In the genomic region with DNA sequence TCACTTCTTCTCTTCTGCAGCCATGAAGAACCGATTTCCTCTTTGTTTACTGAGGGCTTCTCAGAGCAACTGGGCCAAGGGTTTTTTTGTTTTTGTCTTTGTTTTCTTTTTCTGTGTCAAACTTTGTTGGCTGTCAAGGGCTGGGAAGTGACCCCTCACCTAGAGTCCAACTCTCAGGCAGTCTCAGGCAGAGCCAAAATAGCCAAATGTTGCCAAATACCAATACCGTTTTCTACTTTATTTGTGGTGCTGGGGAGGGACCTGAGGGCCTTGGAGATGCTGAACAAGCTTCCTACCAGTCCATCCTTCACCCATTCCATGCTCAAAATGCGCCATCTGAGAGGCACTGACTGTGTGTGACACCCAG, we compare ENCODE assay signal across 9 mouse cellular contexts. TPM values are rescaled to one million over a fixed set of nuclear protein-coding genes. Genes with fewer than 3 reads are reported as not detected.
A peak's percentile ranks its signal among the peaks of the same experiment; 100 is the strongest.
DNase-seq lines count a peak whose midpoint lies in the region; ATAC-seq and TF ChIP-seq lines count a peak whose summit lies in the region.
"Had no signal": no experiment of that assay in that cellular context is flagged by ENCODE, and none has a peak within 500 bp of the region (broad histone marks: within the 10 kb centered on the region; RNA-seq: fewer than 3 reads in every experiment).

No protein-coding gene starts in this region.

- peak overlapping the region; percentile 90; the same call in 1 of the 2 replicates for H3K27ac ChIP-seq in kidney, embryonic 16.5 days (ENCODE audit: low read length)
- peak overlapping the region; percentile 96 for H3K27ac ChIP-seq in brown adipose tissue, adult 24 weeks (replicated peaks; ENCODE audit: low read depth, low read length)
- peak overlapping the region; percentile 71 for H3K27ac ChIP-seq in forebrain, postnatal 0 days (ENCODE audit: low read depth, low read length)
- peak overlapping the region; percentile 78 for H3K27ac ChIP-seq in midbrain, embryonic 12.5 days (replicated peaks)

- no peak overlapping the region for H3K4me2 ChIP-seq in kidney, embryonic 16.5 days (replicated peaks; ENCODE audit: low read depth, low read length)
- no peak overlapping the region for H3K4me2 ChIP-seq in forebrain, postnatal 0 days (ENCODE audit: low read depth)
- H3K4me2 ChIP-seq in midbrain, embryonic 12.5 days (replicated peaks): no peak overlapping the region

- no peak for ATAC-seq in kidney, embryonic 16.5 days (ENCODE audit: low FRiP score, low TSS enrichment)
- ATAC-seq in forebrain, postnatal 0 days: no peak
- no peak for ATAC-seq in midbrain, embryonic 12.5 days (ENCODE audit: low FRiP score, low read depth)
- ATAC-seq in erythroid progenitor cell, adult 5-6 weeks (replicated peaks; ENCODE audit: low FRiP score, poor library complexity, severe bottlenecking): no peak

- no peak for TF ChIP-seq CTCF in forebrain, postnatal 0 days (IDR thresholded peaks at IDR 0.05; ENCODE audit: low read depth)

- 52% methylated on average over 3 of the region's 3 CpGs for WGBS in kidney, embryonic 16.5 days
- WGBS in forebrain, postnatal 0 days: 45% methylated on average over 3 of the region's 3 CpGs
- WGBS in midbrain, embryonic 12.5 days: 48% methylated on average over 3 of the region's 3 CpGs

- no peak overlapping the region for H3K4me3 ChIP-seq in kidney, embryonic 16.5 days (ENCODE audit: low read length)
- no peak overlapping the region for H3K4me3 ChIP-seq in brown adipose tissue, adult 24 weeks (ENCODE audit: insufficient read depth, low read depth, low read length)
- no peak overlapping the region for H3K4me3 ChIP-seq in forebrain, postnatal 0 days (ENCODE audit: low read depth, low read length)
- no peak overlapping the region for H3K4me3 ChIP-seq in midbrain, embryonic 12.5 days

- H3K9me3 ChIP-seq in kidney, embryonic 16.5 days (ENCODE audit: low read length): no peaks in the 10 kb centered on the region
- H3K9me3 ChIP-seq in forebrain, postnatal 0 days (ENCODE audit: low read length): no peaks in the 10 kb centered on the region
- no peaks in the 10 kb centered on the region for H3K9me3 ChIP-seq in midbrain, embryonic 12.5 days

- no peak overlapping the region for H3K9ac ChIP-seq in kidney, embryonic 16.5 days (replicated peaks; ENCODE audit: low read length)
- H3K9ac ChIP-seq in forebrain, postnatal 0 days: no peak overlapping the region
- 0 out of 2 replicates have a peak overlapping the region, but pooled peaks have one; percentile 3 for H3K9ac ChIP-seq in midbrain, embryonic 12.5 days (replicated peaks)

- peaks cover 36% of the 10 kb centered on the region for H3K4me1 ChIP-seq in kidney, embryonic 16.5 days (ENCODE audit: insufficient read depth, low read length)
- peaks cover 43% of the 10 kb centered on the region for H3K4me1 ChIP-seq in brown adipose tissue, adult 24 weeks (ENCODE audit: control insufficient read depth, insufficient read depth, insufficient read length, low read length)
- no peaks in the 10 kb centered on the region for H3K4me1 ChIP-seq in forebrain, postnatal 0 days (ENCODE audit: insufficient read depth)
- peaks cover 39% of the 10 kb centered on the region for H3K4me1 ChIP-seq in midbrain, embryonic 12.5 days

- H3K27me3 ChIP-seq in kidney, embryonic 16.5 days (ENCODE audit: insufficient read depth, low read length): no peaks in the 10 kb centered on the region
- no peaks in the 10 kb centered on the region for H3K27me3 ChIP-seq in forebrain, postnatal 0 days (ENCODE audit: insufficient read depth, low read length)
- no peaks in the 10 kb centered on the region for H3K27me3 ChIP-seq in midbrain, embryonic 12.5 days

- no peak for DNase-seq in kidney, postnatal 14 days
- DNase-seq in forebrain, postnatal 0 days: no peak
- no peak for DNase-seq in gastrocnemius, postnatal 10 days
- DNase-seq in right cerebral cortex, postnatal 4 days: no peak
- DNase-seq: thymus, adult 18-20 months had no signal

- no peaks in the 10 kb centered on the region for H3K36me3 ChIP-seq in kidney, embryonic 16.5 days (ENCODE audit: insufficient read depth, low read length)
- H3K36me3 ChIP-seq in forebrain, postnatal 0 days (ENCODE audit: insufficient read depth): no peaks in the 10 kb centered on the region
- no peaks in the 10 kb centered on the region for H3K36me3 ChIP-seq in midbrain, embryonic 12.5 days

RNA-seq across cellular contexts. Expression of gene Fgr, which starts 14.2 kb away (rescaled TPM):
- 0.44 and 0.58 TPM in 2 replicates for polyA plus RNA-seq in kidney, embryonic 16.5 days (2015; fragmentation: Nextera tagmentation; extraction: Ambion mirVana)
- polyA plus RNA-seq in brown adipose tissue, adult 24 weeks (2012; ENCODE audit: insufficient read depth, insufficient read length, missing spikeins): 0.55 TPM in 1 of 2 replicates, not detected in the other
- not detected in 2 replicates for total RNA-seq in forebrain, postnatal 0 days (2014; rRNA removed)
- 0.06 TPM in 2 replicates for polyA plus RNA-seq in forebrain, postnatal 0 days (2015; fragmentation: Nextera tagmentation; extraction: Ambion mirVana)
- polyA plus RNA-seq in midbrain, embryonic 12.5 days (2016; fragmentation: Nextera tagmentation; extraction: Ambion mirVana): 0.08 and 0.12 TPM in 2 replicates
- total RNA-seq in erythroid progenitor cell, adult 5-6 weeks (2015; ENCODE audit: low replicate concordance): 8.4 and 12.6 TPM in 2 replicates
- total RNA-seq in erythroid progenitor cell, adult 5-6 weeks (2017; ENCODE audit: low replicate concordance): 7.8 and 9.7 TPM in 2 replicates
- total RNA-seq in gastrocnemius, postnatal 10 days (2021): under 1 TPM; 0.09 to 0.54 TPM

RNA-seq across cellular contexts. Expression of gene Fam76a, which starts 37.3 kb away (rescaled TPM):
- polyA plus RNA-seq in kidney, embryonic 16.5 days (2015; fragmentation: Nextera tagmentation; extraction: Ambion mirVana): 37.7 and 42.8 TPM in 2 replicates
- 15.7 and 17.8 TPM in 2 replicates for polyA plus RNA-seq in brown adipose tissue, adult 24 weeks (2012; ENCODE audit: insufficient read depth, insufficient read length, missing spikeins)
- 27.9 and 29.8 TPM in 2 replicates for total RNA-seq in forebrain, postnatal 0 days (2014; rRNA removed)
- polyA plus RNA-seq in forebrain, postnatal 0 days (2015; fragmentation: Nextera tagmentation; extraction: Ambion mirVana): 28.0 and 41.0 TPM in 2 replicates
- 32.1 and 35.3 TPM in 2 replicates for polyA plus RNA-seq in midbrain, embryonic 12.5 days (2016; fragmentation: Nextera tagmentation; extraction: Ambion mirVana)
- total RNA-seq in erythroid progenitor cell, adult 5-6 weeks (2015; ENCODE audit: low replicate concordance): 30.6 and 35.0 TPM in 2 replicates
- 41.3 and 67.4 TPM in 2 replicates for total RNA-seq in erythroid progenitor cell, adult 5-6 weeks (2017; ENCODE audit: low replicate concordance)
- total RNA-seq in gastrocnemius, postnatal 10 days (2021): 10 to 100 TPM; 24.6 to 27.4 TPM

RNA-seq across cellular contexts. Expression of gene Ahdc1, which starts 51.4 kb away (rescaled TPM):
- polyA plus RNA-seq in kidney, embryonic 16.5 days (2015; fragmentation: Nextera tagmentation; extraction: Ambion mirVana): 9.8 and 11.7 TPM in 2 replicates
- 16.4 and 26.1 TPM in 2 replicates for polyA plus RNA-seq in brown adipose tissue, adult 24 weeks (2012; ENCODE audit: insufficient read depth, insufficient read length, missing spikeins)
- total RNA-seq in forebrain, postnatal 0 days (2014; rRNA removed): 56.7 and 82.4 TPM in 2 replicates
- 7.6 and 8.4 TPM in 2 replicates for polyA plus RNA-seq in forebrain, postnatal 0 days (2015; fragmentation: Nextera tagmentation; extraction: Ambion mirVana)
- polyA plus RNA-seq in midbrain, embryonic 12.5 days (2016; fragmentation: Nextera tagmentation; extraction: Ambion mirVana): 8.9 and 9.1 TPM in 2 replicates
- total RNA-seq in erythroid progenitor cell, adult 5-6 weeks (2015; ENCODE audit: low replicate concordance): 2.9 TPM in 2 replicates
- 0.26 TPM in 1 of 2 replicates, not detected in the other for total RNA-seq in erythroid progenitor cell, adult 5-6 weeks (2017; ENCODE audit: low replicate concordance)
- total RNA-seq in gastrocnemius, postnatal 10 days (2021): 10 to 100 TPM; 58.2 to 82.8 TPM
